Mouse (Mus musculus) liver, embryonic 11.5 days (tissue): Measurements from ENCODE around the gene Zer1. TPM values are rescaled to one million over a fixed set of nuclear protein-coding genes. Genes with fewer than 3 reads are reported as not detected.
A peak's percentile ranks its signal among the peaks of the same experiment; 100 is the strongest.
"Not testable (repeated sequence)": the region's sequence is repeated elsewhere in the genome, so short reads cannot be mapped to it uniquely, and the experiment has no call there.

Experiments
- ATAC-seq: fragments of 200-750 bp; cut with Nextera tagmentation; replicated peaks from 2 replicates; pipeline ENCODE4 v1.8.0; 2017; ENCODE audit warnings: moderate number of reproducible peaks, mild to moderate bottlenecking, moderate TSS enrichment, moderate library complexity; ENCODE audit not compliant: low FRiP score
- DNase-seq: peaks from one replicate; pipeline ENCODE4 v3.0.0-alpha.2; 2017; ENCODE audit warnings: low spot score
- H3K27ac ChIP-seq: fragments of 300-500 bp; sonication (generic); 2 replicates; pipeline ENCODE4 v1.5.1; 2014; ENCODE audit warnings: mild to moderate bottlenecking, low read depth, low read length, control low read depth
- H3K27me3 ChIP-seq: fragments of 300-500 bp; sonication (generic); replicated peaks from 2 replicates; pipeline ENCODE4 v1.6.1; 2014; ENCODE audit warnings: low read length, mixed read lengths; ENCODE audit not compliant: control insufficient read depth, insufficient read depth
- H3K36me3 ChIP-seq: fragments of 300-500 bp; sonication (generic); 2 replicates; pipeline ENCODE4 v1.6.1; 2014; ENCODE audit warnings: mild to moderate bottlenecking, low read length, moderate library complexity, mixed read lengths; ENCODE audit not compliant: control insufficient read depth, insufficient read depth
- H3K4me1 ChIP-seq: fragments of 300-500 bp; sonication (generic); replicated peaks from 2 replicates; pipeline ENCODE4 v1.6.1; 2014; ENCODE audit warnings: low read length, mixed read lengths; ENCODE audit not compliant: control insufficient read depth, insufficient read depth
- H3K4me2 ChIP-seq: fragments of 300-500 bp; sonication (generic); 2 replicates; pipeline ENCODE4 v1.6.1; 2014; ENCODE audit warnings: mild to moderate bottlenecking, control low read depth, moderate library complexity
- H3K4me3 ChIP-seq: fragments of 300-500 bp; sonication (generic); 2 replicates; pipeline ENCODE4 v1.5.1; 2014; ENCODE audit warnings: low read depth, low read length, control low read depth
- H3K9ac ChIP-seq: fragments of 300-500 bp; sonication (generic); 2 replicates; pipeline ENCODE4 v1.6.1; 2014; ENCODE audit warnings: low read depth, low read length, control low read depth
- H3K9me3 ChIP-seq: fragments of 300-500 bp; sonication (generic); 2 replicates; pipeline ENCODE4 v1.6.1; 2016; ENCODE audit warnings: low read length, inconsistent platforms, mixed read lengths; ENCODE audit not compliant: control insufficient read depth
- WGBS: fragments of 180-500 bp; shearing (Covaris S2); extraction: QIAGEN DNeasy Blood & Tissue Kit; methylation state at CpG from one replicate; pipeline ENCODE4 v1.1.7; 2014; 5-methylcytosine and 5-hydroxymethylcytosine counted together
- polyA plus RNA-seq: library from polyadenylated mRNA; unstranded; fragments of >200 nt; fragmentation: Nextera tagmentation; extraction: Ambion mirVana; gene quantifications from 2 replicates; pipeline ENCODE4 v1.2.1, GENCODE M21; 2014

Zer1 gene
- polyA plus RNA-seq, 1 experiment from 2014 or later: 6.2 TPM

- Histone ChIP-seq H3K4me3 (peak overlapping the region; percentile 80), H3K4me1 (peaks cover 24% of the 10 kb centered on the region), H3K4me2 (peak overlapping the region; percentile 91), H3K9ac (peak overlapping the region; percentile 85), H3K27ac (peak overlapping the region; percentile 88), H3K27me3 (no peaks in the 10 kb centered on the region), H3K9me3 (no peaks in the 10 kb centered on the region), H3K36me3 (peaks cover 4% of the 10 kb centered on the region; the same call in 1 of the 2 replicates)
- DNase-seq (peak; percentile 43), ATAC-seq (peak; percentile 21)
- 33% methylated on average over 16 of the region's 16 CpGs for WGBS
Measured at GRCm38 (mm10) chr2:30132801-30133612, 8.6 kb upstream of the Zer1 start.

GRCm38 (mm10) chr2:30131240-30131639, 6.9 kb upstream of the Zer1 start:
- H3K36me3 ChIP-seq, H3K9me3 ChIP-seq, H3K27me3 ChIP-seq, ATAC-seq, H3K27ac ChIP-seq, H3K4me2 ChIP-seq, H3K4me3 ChIP-seq, DNase-seq, H3K9ac ChIP-seq: not testable (repeated sequence)
- H3K4me1 ChIP-seq: peaks cover 19% of the 10 kb centered on the region
- WGBS: 67% methylated on average over 5 of the region's 5 CpGs

GRCm38 (mm10) chr2:30130156-30130555, 5.8 kb upstream of the Zer1 start:
- Histone ChIP-seq H3K36me3 (no peaks in the 10 kb centered on the region), H3K9ac (no peak overlapping the region), H3K27me3 (no peaks in the 10 kb centered on the region), H3K4me1 (peaks cover 19% of the 10 kb centered on the region), H3K27ac (no peak overlapping the region), H3K9me3 (no peaks in the 10 kb centered on the region), H3K4me3 (no peak overlapping the region), H3K4me2 (no peak overlapping the region)
- ATAC-seq (no peak), DNase-seq (no peak)
- WGBS: 82% methylated on average over 4 of the region's 4 CpGs

- no peak overlapping the region for H3K27ac ChIP-seq
- no peak overlapping the region for H3K9ac ChIP-seq
- no peaks in the 10 kb centered on the region for H3K27me3 ChIP-seq
- WGBS: 36% methylated on average over 2 of the region's 2 CpGs
- H3K9me3 ChIP-seq: no peaks in the 10 kb centered on the region
- H3K4me1 ChIP-seq: peaks cover 11% of the 10 kb centered on the region; the same call in 1 of the 2 replicates
- H3K4me3 ChIP-seq: no peak overlapping the region
- H3K36me3 ChIP-seq: no peaks in the 10 kb centered on the region
- no peak for DNase-seq
- no peak overlapping the region for H3K4me2 ChIP-seq
- ATAC-seq: no peak
Measured at GRCm38 (mm10) chr2:30128789-30129188, 4.4 kb upstream of the Zer1 start.

- Histone ChIP-seq H3K4me1 (peaks cover 13% of the 10 kb centered on the region), H3K36me3 (no peaks in the 10 kb centered on the region), H3K27me3 (no peaks in the 10 kb centered on the region), H3K4me3 (peak overlapping the region; percentile 77), H3K9me3 (no peaks in the 10 kb centered on the region), H3K9ac (peak overlapping the region; percentile 81), H3K4me2 (peak overlapping the region; percentile 85), H3K27ac (peak overlapping the region; percentile 70)
- DNase-seq: no peak
- peak; percentile 58 for ATAC-seq
- 3% methylated on average over 43 of the region's 44 CpGs for WGBS
Measured at GRCm38 (mm10) chr2:30123729-30124471, 485 bp downstream of the Zer1 start.

GRCm38 (mm10) chr2:30122766-30123165, 1.6 kb downstream of the Zer1 start:
- 80% methylated on average over 5 of the region's 5 CpGs for WGBS
- no peaks in the 10 kb centered on the region for H3K27me3 ChIP-seq
- peaks cover 13% of the 10 kb centered on the region for H3K4me1 ChIP-seq
- H3K27ac ChIP-seq: no peak overlapping the region
- H3K36me3 ChIP-seq: no peaks in the 10 kb centered on the region
- H3K9me3 ChIP-seq: no peaks in the 10 kb centered on the region
- DNase-seq: no peak
- ATAC-seq: no peak
- H3K4me2 ChIP-seq: no peak overlapping the region; the same call in 1 of the 2 replicates
- H3K4me3 ChIP-seq: no peak overlapping the region
- H3K9ac ChIP-seq: no peak overlapping the region

GRCm38 (mm10) chr2:30120269-30120668, 4.1 kb downstream of the Zer1 start:
- H3K36me3 ChIP-seq: no peaks in the 10 kb centered on the region
- no peak overlapping the region for H3K27ac ChIP-seq
- H3K9ac ChIP-seq: no peak overlapping the region
- H3K27me3 ChIP-seq: no peaks in the 10 kb centered on the region
- ATAC-seq: no peak
- no peak overlapping the region for H3K4me3 ChIP-seq
- H3K9me3 ChIP-seq: no peaks in the 10 kb centered on the region
- DNase-seq: no peak
- 83% methylated on average over 4 of the region's 4 CpGs for WGBS
- no peak overlapping the region for H3K4me2 ChIP-seq
- peaks cover 11% of the 10 kb centered on the region for H3K4me1 ChIP-seq

GRCm38 (mm10) chr2:30119641-30120051, 4.7 kb downstream of the Zer1 start:
- no peak overlapping the region for H3K27ac ChIP-seq
- no peaks in the 10 kb centered on the region for H3K36me3 ChIP-seq
- DNase-seq (no peak), ATAC-seq (no peak)
- H3K27me3 ChIP-seq: no peaks in the 10 kb centered on the region
- no peak overlapping the region for H3K4me2 ChIP-seq
- WGBS: 53% methylated on average over 6 of the region's 6 CpGs
- H3K9ac ChIP-seq: no peak overlapping the region
- no peaks in the 10 kb centered on the region for H3K9me3 ChIP-seq
- no peak overlapping the region for H3K4me3 ChIP-seq
- peaks cover 8% of the 10 kb centered on the region for H3K4me1 ChIP-seq
